Mouse (Mus musculus): Measurements from ENCODE around the gene Ess2. TPM values are rescaled to one million over a fixed set of nuclear protein-coding genes. Genes with fewer than 3 reads are reported as not detected.
A peak's percentile ranks its signal among the peaks of the same experiment; 100 is the strongest.

Ess2 gene
- polyA plus RNA-seq, 1 experiment from 2014 or later, result 38.8 TPM

DNA sequence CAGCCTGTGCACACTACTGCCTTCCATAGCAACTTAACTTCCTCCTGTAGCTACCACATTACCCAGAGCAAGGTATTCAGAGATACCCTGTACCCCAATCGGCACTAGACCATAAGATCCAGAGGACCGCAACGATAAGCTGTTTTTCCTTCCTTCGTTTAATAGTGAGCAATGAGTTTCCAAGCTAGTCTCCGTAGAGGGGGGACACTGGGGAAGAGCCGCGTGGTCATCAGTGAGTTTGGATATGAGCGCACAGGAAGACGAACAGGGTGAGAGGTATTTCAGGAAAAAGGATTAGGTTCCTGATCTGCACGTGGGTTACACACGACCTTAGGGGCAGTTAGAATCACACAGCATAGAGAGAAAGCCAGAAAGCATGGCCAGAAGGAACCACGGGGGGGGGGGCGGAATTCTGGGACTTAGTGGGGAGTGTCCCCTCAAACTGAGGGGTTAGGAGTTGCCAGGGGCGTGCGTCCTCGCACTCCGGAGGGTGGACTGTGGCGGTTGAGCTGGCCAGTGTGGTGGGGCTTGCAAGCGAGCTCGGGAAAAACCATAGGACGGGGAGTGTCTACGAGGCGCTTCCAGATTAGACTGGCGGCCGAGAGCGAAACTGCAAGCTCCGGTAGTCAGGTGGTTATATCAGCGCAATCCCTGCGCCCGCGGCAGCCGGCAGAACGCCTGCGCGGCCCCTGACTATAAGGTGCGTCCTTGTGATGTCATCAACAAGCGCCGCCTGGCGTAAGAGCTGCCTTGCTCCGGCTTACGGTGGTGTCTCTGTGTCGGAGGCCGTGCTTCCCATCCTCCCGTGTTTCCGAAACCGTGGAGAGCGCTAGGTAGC is 10.4 kb upstream of the Ess2 start:
- peak; percentile 97 for DNase-seq (ENCODE audit: low spot score)

DNA sequence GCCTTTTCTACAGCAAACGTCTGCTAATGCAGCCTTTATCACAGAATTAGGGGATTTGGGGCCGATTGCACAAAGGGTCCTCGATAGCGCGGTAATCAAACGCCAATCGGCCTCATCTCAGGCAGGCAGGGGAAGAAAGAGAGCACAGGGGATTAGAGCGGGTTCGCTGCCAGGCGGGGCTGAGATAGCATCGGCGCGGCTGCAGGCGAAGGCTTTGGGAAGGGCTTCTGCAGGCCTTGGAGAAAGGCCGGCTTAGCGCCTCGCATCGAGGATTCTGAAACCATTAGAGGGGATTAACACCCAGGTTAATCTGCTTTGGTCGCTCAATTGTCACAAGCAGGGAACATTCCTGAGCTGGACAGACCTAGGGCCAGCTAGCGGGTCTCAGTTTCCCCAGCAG is 9.4 kb upstream of the Ess2 start:
- DNase-seq (ENCODE audit: low spot score), result no peak

DNA sequence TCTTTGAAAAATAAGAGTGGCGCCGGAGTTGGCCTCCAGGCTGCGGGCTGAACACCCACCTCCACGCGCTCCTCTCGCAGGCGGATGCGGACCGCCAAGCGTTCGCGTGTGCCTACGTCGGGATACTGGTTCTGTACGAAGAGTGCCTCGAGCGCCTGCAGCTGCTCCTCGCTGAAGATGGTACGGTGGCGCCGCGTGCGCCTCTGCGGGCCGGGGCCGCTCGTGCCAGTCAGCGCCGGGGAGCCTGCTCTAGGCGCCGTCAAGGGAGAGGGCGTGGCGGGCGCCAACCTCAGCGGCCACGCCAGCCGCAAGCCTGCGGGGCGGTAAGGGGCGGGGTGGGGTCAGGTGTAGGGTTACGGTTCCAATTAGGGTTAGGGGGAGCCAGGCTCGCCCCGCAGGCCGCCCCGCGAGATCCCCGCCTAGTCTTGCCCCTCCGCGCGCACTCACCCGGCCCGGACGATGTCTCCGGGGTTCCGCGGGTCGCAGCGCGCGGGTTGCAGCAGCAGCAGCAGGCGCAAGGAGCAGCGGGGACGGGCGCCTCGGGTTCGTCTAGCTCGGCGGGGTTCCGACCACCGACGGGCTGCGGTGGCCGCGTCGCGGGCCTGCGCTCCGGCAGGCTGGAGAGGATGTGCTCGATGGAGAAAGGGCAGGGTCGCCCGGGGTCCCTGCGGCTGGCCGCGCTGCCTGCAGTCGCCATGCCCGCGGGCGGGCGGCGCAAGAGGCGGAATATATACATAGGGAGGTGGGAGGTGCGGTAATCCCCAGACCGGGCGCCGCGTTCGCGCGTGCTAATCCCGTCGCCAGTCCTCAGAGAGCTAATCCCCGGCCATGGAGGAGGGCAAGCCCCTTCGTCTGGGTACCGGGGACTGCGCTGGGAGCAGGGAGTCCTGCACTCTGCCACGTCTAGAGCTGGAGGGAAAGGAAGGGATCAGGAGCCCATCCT is 3.4 kb upstream of the Ess2 start, which contains the start of gene Gsc2:
Gsc2 (minus strand) TSS at position 753 of the 943 bp plus-strand sequence.
- DNase-seq (ENCODE audit: low spot score), result peak; percentile 35

DNA sequence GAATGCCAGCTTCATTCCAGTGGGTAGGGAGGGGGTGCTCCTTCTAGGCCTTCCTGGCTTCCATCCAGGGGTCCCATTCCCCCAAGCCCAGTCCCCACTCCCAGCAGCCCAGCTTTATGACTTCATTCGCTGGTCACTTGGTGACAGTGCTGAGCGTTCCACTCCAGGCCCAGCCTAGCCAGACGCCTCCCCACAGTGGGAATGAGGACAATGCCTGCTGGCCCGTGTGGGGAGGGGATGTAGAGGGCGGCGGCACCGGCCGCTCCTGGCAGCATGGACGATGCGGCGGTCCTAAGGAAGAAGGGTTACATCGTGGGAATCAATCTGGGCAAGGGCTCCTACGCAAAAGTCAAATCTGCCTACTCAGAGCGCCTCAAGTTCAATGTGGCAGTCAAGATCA is 12.7 kb downstream of the Ess2 start, which contains the start of the genes Dgcr2 and Tssk2:
Dgcr2 (minus strand) TSS at position 101 of the 400 bp plus-strand sequence.
Tssk2 (plus strand) TSS at position 176 of the 400 bp plus-strand sequence.
- DNase-seq (ENCODE audit: low spot score), result no peak

DNA sequence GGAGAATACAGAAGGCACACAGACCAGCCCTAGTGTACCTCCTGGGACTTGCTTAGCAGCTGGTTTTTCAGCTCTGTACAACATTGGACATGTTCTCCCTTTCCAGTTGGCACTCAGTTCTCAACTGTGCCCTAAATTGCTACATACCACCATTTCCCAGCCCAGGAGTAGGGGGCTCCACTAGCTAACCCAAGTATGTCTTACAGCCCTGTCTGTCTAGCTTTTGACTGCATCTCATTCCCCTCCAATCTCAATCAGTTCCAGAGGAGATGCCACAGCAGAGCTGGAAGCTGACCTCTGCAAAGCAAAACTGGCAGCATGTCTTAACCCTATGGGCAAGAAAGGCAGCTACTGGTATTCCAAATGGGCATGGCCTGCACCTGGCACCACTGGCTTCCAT is 15.1 kb downstream of the Ess2 start:
- DNase-seq (ENCODE audit: low spot score), result no peak

DNA sequence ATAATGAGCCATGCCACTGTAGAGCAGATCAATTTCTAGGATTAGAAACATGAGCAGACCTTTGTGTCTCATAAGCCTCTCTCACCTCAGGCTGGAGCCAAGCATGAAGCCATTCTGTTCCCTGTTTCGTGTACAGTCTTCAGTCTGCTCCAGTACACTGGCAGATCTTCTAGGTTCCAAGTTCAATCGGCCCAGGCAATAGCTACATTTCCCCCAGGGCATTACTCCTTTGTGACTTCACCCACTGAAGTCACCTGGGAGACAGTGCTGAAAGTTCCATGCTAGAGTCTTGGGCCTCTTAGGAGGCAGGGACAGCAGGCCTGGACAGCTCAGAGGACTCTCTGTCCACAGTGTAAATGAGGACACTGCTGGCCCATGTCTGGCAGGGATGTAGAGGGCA is 17.2 kb downstream of the Ess2 start, which contains the start of gene Tssk1:
Tssk1 (plus strand) TSS at position 301 of the 400 bp plus-strand sequence.
- DNase-seq (ENCODE audit: low spot score), result no peak

DNA sequence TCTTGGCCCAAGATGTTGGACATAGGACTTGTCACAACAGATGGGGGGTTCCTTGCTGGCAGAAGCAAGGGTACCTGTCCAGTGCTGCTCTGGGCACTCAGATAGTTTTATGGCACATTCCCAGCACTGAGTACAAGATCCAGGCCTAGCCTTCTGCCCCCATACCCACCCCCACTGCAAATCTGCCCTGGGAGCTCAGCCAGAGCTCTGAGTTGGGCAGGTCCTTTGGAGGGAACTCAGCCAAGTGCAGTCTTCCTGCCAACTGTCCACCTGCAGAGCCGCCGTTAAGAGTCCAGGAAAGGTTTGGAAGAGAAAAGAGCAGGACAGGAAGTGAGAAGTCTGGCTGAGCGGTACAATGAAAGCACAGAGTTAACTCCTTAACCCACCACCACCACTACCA is 18.5 kb downstream of the Ess2 start:
- DNase-seq (ENCODE audit: low spot score), result no peak

DNA sequence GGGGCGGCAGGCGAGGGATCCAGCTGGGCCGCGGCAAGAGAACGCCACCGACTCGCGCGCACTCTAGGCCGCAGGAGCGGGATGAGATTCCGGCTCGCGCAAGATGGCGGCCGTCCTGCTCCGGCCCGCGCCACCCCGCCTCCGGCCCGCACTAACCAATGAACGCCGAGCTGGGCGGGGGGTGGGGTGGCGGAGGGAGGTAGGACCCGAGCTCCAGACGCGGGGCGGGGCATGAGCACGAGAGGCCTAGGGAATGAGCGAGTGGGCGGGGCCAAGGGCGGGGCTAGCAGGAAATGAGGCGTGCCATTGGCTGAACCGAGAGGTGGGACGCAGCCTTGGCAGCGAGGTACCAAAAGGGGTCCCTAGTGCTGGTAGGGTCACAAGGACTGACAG is 19.6 kb downstream of the Ess2 start, which contains the start of gene Gm20518:
Gm20518 (minus strand) TSS at position 105 of the 393 bp plus-strand sequence.
- peak; percentile 99 for DNase-seq (ENCODE audit: low spot score)

DNA sequence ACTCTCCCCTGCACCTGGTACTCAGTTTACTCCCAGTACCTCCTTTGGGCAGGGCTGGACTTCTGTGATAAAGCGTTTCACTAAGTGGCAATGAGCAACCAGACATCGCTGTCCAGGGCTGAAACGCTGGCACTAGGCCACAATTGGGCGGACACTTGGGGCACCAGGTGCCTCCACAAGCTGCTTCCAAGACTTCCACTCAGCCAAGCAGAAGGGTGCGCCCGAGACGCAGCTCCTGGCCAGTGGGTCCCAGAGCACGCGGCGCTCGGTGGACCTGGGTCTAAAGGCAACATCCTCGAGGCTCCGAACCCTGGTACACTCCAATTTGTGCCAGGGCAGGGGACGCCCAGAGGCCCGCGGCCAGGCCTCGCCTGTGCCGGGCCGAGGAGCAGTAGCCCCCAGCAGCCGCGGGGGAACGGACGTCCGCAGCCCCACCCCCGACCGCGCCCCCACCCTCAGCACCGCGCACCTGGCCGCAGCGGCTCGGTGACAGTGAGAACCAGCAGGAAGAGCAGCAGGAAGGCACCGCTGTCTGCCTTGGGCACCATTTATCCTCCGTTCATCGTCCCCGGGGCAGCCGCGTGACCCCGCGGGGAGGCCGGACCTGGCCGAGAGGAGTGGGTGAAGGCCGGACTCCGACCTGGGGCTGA is 20.1 kb downstream of the Ess2 start:
- DNase-seq (ENCODE audit: low spot score), result no peak

DNA sequence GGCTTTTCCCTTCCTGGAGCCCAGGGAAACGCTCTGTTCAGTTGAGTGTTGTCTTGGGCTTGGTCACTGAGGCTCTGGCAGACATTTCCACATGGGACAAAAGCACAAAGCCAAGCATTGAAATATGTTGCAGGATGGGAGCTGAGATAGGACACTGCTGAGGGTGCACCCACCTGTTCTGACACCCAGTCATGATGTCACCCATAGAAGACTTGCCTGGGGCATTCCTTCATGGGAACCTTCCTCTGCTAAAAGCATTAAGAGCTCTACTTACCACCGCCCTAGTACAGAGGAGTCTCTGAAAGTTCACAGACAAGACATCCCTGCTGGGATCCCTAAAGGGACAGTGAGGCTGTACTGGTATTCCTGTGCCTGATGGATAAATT is 20.8 kb downstream of the Ess2 start:
- DNase-seq (ENCODE audit: low spot score), result no peak

DNA sequence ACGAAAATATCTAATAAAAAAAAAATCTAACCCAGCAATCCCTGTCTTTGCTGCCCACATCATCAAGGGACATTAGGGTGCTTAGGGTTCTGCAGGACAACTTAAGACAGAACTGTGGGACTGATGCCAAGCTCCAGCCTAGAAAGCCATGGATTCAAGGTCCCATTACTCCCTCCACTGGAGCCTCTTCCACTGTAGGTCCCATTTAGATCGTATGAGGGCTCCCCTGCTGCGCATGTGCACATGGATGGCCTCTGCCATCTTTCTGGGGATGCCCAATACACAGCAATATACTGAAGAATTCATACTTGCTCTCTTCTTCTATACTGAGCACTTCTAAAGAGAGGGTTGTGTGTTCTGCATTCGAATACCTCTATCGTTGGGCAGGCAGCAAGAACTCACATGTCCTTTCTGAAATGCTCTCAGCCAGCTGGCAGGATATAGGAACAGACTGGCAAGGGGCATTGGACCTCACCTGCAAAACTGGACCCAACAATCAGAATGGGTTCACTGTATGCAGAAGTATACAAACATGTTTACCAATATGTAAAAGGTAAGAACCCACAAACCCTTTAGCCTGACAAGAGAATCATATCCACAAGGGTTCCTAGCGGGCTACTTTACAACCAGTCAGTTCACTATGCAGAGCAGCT is 21.3 kb downstream of the Ess2 start:
- no peak for DNase-seq (ENCODE audit: low spot score)

DNA sequence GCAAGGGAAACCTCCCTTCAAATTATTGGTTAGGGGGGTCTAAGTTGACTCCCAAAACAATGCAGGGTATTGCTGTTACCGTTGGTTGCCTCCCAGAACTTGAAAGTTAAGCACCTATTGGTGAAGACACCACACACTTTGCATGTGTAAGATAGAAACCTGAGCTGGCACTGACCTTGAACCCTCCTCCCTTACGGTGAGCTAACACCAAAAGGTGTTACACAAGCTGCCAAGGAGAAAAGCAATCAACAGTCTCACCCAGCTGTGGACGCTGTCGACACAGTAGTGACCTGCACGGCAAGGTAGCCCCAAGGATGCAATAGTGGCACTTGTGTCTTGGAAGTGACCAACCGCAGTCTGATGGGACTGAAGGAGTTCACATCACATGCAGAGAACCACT is 27.0 kb downstream of the Ess2 start:
- DNase-seq (ENCODE audit: low spot score), result no peak

DNA sequence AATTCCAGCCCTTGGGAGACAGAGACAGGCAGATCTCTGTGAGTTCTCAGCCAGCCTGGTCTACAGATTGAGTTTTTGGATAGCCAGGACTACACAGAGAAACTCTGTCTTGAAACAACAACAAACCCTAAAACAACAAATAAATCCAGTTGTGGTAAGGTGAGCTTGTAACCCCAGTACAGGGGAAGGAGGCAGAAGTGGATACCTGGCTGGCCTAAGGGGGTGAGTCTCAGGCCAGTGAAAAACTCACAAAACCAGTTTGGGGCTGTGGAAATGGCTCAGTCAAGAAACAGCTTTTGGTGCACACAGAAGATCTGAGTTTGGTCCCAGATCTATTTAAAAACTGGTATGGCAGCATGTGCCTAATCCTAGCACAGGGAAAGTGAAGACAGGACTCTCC is 29.0 kb downstream of the Ess2 start:
- no peak for DNase-seq (ENCODE audit: low spot score)

DNA sequence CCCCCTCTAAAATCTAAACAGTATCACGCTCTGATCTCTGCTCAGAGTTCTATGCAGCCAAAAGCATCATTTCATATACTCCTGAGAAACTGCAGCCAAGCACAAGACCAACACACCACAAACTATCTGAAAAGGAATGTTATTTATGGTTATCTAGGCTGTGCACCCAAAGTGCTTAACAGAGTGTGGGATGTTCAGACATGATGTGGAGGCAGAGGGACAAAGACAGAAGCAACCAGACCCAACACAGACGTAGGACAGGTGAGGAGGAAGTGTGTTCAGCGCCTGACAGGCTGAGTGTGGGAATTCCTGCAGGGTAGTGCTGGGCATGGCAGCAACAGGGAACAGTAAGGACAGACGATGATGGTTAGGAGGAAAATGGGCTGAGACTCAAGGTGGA is 31.6 kb downstream of the Ess2 start:
- DNase-seq (ENCODE audit: low spot score), result no peak

DNA sequence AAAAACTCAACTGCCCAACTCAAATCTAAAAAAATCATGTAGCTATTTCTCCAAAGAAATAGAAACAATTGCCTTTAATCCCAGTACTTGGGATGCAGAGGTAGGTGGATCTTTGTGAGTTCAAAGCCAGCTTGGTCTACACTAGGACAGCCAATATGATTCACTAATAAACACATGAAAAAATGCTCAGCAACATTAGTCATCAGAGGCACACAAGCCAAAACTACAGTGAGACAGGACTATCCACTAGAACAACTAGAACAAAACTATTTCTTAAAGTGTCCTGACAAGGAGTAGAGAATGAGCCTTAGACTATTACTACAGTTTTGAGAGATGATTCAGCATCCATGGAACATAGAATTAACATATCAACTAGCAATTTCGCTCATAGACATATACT is 35.1 kb downstream of the Ess2 start:
- DNase-seq (ENCODE audit: low spot score), result no peak

DNA sequence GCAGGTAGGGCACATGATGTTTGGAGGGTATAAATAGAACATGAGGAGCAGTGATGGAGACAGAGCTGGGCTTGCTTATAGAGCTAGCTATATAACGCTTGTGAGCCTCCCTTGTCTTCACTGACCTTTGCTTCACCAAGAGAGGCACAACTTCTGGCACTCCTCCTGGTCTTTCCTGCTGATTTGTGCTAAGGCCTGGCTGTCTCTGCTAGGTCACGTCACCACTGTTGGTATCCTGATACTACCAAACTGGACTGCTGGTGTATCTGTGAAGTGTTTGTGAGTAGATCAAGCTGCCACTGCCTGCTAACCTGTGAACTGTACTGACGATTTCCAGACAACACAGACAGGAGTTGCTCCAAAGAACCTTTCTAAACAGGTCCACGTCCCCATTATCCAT is 36.0 kb downstream of the Ess2 start:
- DNase-seq (ENCODE audit: low spot score), result no peak

DNA sequence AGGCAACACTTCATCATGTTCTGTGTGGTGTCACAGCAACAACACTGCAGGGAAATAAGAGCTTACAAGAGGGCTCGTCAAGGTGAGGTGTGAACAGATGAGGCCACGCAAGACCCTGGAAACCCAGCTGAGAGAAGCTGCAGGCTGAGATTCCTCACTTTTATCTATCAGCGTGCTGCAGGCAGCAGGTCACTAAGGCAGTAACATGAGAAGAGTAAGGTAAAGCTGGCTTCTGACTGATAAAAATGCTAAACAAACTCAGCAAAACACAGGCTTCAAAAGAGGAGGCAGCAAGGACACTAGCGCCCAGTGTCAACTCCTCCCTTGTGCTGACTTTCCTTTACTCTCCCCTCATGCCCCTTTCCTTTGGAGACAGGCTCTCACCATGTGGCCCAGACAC is 38.2 kb downstream of the Ess2 start:
- DNase-seq (ENCODE audit: low spot score), result no peak

DNA sequence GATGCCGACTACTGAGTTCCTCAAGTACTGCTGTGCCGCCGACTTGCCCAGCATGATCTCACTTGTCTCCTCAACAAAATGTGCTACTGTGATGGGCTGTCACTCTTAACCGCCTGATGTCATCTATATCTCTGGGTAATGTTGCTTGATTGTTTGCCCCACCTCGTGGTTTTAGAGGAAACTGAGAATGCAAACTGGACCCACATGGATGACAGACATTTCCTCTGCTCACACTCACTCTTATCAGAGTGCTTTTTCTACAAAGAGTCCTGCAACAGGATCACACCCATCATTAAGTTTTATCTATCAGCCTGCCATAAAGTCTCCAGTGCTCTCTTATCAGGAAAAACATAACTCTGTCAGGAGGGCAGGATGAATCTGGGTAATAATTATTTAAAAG is 39.9 kb downstream of the Ess2 start:
- no peak for DNase-seq (ENCODE audit: low spot score)

DNA sequence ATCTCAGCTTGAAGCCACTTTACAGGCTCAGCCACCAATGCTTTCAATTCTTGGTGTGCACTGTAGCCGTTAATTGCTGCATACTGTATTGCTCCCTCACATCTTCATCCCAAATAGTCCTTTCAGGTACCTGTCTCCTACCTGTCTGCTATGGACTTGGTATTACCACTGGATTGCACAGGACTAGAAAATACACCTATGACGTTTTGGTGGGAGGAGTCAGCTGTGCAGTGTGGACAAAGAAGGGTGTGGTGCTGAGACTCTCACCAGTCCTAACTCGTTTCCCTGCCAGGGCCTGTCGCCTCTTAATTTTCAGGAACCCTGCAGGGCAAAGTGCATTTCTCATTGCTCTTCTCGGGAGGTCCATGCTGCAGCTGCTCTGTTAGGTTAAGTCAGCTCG is 45.4 kb downstream of the Ess2 start:
- no peak for DNase-seq (ENCODE audit: low spot score)

DNA sequence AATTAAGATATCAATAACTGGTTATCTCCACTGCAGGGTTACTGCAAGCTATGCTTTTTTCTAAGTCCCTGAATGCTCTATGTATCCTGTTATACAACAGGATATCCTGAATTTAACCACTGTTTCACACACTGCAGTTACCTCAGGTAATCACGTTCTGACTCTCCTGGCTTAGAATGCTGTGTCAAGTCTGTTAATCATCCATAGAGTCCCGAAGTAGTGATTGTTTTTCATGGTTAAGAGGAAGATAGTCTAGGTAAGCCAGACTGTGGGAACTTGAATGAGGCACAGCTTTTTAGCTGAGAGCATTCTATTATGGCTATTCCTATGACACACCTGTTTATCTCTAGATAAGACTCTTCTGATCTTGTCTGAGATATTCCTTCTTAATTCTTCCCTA is 45.9 kb downstream of the Ess2 start:
- DNase-seq (ENCODE audit: low spot score), result no peak

DNA sequence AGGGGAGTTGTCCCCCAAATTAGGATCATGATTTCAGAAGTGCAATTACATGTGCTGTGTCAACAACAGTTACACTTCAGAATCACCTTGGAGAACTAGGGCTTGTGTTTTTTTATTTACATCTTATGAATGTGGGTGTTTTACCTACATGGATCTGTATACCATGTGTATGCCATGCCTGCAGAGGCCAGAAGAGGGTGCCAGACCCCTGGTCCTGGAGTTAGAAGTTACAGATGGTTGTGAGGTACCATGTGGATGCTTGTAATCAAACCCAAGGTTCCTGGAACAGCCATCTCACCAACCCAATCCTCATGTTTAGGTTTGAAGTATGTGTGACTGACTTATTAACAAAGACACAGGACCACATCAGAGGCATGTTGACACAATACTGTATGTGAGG is 52.6 kb downstream of the Ess2 start:
- DNase-seq (ENCODE audit: low spot score), result peak; percentile 33

Measured in thymus, postnatal 0 days (tissue).